Mouse (Mus musculus): ENCODE measurements around the gene Prkcz.

DNA sequence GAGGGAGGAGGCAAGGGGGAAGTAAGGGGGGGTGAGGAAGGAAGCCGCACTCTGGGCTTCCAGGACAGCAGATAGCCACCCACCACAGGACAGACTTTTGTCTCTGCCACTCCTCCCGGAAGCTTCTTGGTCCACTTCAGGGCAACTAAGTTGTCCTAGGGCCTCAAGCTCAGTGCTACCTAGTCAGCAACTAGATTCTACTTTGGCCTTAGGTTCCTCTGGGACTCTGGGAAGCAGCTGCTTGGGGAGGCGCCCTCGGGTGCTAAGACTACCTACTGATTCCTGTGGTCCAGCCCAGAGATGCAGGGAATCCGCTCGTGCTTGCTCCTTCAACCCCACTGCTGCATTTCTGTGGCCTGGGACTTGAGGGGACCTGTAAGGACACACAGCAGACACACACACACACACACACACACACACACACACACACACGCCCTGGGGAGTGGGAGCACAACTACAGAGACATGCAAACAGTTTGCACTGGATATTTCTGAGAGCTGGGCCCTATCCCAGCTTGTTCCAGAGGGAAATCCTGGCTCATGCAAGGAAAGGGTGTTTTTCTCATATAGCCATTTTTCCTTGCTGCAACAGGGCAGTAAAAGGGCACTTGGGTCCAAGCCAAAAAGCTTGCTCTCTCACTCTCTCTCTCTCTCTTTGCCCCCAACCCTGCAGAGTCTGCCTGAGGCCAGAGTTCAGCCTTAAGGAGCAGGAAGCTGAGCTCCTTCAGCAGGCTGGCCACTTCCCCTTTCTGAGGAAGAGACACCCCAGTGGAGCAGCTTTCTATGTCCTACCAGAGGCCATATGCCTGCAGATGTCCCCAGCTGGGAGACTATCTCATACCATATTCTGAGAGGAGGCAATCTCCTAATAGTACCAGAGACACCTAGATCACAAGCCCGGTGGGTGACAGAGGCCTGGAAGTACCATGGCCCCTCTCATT is 126.5 kb downstream of the Prkcz start:
- TF ChIP-seq CHD2 (IDR thresholded peaks at IDR 0.05; ENCODE audit: low read length) (no peak), CTCF (conservative IDR thresholded peaks at IDR 0.05 in 1 of 2, IDR thresholded peaks at IDR 0.05 in 1 of 2; ENCODE audit: low read depth in 2 of 2, low read length in 2 of 2) (no peak), ZMIZ1 (IDR thresholded peaks at IDR 0.05; ENCODE audit: low read depth, low read length) (no peak), ZC3H11A (IDR thresholded peaks at IDR 0.05; ENCODE audit: low read depth, low read length) (no peak), MAX (IDR thresholded peaks at IDR 0.05; ENCODE audit: low read length) (no peak), GABPA (IDR thresholded peaks at IDR 0.05; ENCODE audit: insufficient replicate concordance, low read depth, low read length) (no peak), EP300 (IDR thresholded peaks at IDR 0.05; ENCODE audit: low read length) (peak; percentile 75), POLR2AphosphoS2 (IDR thresholded peaks at IDR 0.05; ENCODE audit: low read depth, low read length) (no peak), POLR2A (IDR thresholded peaks at IDR 0.05; ENCODE audit: low read depth, low read length) (no peak), KAT2A (IDR thresholded peaks at IDR 0.05; ENCODE audit: insufficient replicate concordance, low read length) (no peak), E2F4 (IDR thresholded peaks at IDR 0.05; ENCODE audit: insufficient replicate concordance, low read depth, low read length) (no peak), TBP (conservative IDR thresholded peaks at IDR 0.05; ENCODE audit: low read depth, low read length) (no peak), RCOR1 (conservative IDR thresholded peaks at IDR 0.05; ENCODE audit: low read depth, low read length) (no peak), MAZ (IDR thresholded peaks at IDR 0.05; ENCODE audit: low read depth, low read length) (0 out of 2 replicates have a peak, but pooled peaks have one; percentile 13)
